Mouse (Mus musculus) R1 (cell line): ENCODE results near the gene Jak1.

Experiments used
- DNase-seq: peaks from one replicate; pipeline ENCODE4 v3.0.0-alpha.2; 2018; ENCODE audit warnings: low read depth, low spot score

Gene Jak1

DNA sequence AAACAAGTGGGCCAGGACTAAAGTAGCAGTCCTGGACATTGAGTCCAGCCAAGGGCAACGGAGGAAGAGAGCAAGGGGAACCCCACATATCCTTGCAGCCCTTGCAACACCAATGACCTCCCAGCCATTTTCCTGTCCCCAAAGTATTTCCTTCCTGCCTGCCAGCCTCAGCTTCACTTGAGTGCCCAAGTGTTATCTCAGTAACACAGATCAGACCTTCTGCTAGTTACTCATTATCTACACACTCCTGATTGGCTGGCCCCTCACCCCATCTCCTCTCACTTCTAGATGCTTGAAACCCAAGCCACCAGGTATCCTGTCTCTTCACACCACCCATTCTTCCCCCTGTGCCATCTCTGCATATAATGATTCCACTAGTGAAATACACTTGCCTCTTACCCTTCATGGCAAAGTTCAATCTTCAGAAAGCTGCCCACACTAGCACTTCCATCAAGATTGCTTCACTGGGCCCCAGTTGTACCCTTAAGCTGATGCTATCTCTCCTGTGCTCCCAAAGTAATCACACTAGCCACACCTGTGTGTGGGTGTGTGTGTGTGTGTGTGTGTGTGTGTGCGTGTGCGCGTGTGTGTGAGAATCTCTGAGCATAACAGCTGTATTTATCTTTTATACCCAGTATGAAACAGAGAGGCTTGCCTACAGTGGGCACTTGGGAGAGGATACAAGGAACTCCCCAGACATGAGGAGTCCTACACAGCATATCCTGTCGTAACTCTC, 72.7 kb downstream of the Jak1 start:
- no peak for DNase-seq

GRCm38 (mm10) chr4:101187381-101187780, 77.7 kb downstream of the Jak1 start:
- DNase-seq = no peak

GRCm38 (mm10) chr4:101186591-101186990, 78.5 kb downstream of the Jak1 start:
- no peak for DNase-seq

DNA sequence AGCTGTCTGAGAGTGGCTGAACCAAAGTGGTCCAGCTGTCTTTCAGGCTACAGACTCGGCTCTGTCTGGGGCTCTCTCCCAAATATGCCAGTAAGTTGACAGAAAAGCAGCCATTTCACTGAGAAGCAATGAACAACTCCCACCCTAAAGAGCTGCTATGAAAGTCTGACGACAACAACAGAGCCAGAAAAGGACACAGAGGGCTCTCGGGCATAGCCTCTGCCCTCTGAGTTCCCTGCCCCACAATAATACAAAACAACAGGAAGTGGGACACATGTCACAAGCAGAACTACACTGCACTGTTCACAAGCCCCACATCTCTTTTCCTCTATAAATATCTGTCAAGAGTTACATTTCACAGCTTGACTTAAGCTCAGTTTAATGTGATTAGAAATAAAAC, 79.9 kb downstream of the Jak1 start:
- DNase-seq = no peak

DNA sequence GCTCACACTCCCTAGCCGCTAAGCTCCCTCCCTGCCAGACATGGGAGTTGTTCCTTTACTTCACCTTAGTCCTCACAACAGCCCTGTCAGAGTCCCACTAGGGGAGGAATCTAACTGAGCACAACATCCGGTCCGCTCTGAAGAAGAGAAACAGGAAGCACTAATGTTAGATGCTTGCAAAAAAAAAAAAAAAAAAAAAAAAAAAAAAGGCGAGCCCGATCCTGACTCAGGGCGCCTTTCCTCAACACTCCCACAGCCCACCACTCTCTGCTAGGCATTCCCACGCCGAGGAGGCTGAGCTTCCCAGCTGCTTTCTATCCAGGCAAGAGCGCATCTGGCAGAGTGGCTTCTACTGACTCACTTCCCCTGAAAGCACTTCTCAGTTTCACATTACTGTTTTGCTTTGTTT, 82.5 kb downstream of the Jak1 start:
- peak; percentile 18 for DNase-seq

DNA sequence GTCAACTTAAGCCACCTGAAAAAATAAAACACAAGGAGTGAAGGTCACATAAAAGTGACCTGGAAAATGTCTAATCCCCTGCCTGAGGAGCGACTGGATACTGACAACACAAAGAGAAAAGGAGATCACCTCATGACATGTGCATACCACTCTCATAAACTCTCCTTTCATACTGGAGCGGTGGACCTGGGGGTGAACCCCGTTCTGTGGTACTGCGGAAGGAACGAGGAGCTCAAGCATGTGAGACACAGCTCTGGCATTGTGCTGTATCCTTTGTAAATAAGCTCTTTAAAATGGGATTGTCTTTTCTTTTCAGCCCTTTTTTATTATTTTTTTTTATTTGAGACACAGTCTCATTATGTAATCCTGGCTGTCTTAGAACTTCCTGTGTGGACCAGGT, 84.4 kb downstream of the Jak1 start:
- DNase-seq = no peak

- peak; percentile 20 for DNase-seq
These were observed 85.2 kb downstream of the Jak1 start for GRCm38 (mm10) chr4:101179836-101180235.

DNA sequence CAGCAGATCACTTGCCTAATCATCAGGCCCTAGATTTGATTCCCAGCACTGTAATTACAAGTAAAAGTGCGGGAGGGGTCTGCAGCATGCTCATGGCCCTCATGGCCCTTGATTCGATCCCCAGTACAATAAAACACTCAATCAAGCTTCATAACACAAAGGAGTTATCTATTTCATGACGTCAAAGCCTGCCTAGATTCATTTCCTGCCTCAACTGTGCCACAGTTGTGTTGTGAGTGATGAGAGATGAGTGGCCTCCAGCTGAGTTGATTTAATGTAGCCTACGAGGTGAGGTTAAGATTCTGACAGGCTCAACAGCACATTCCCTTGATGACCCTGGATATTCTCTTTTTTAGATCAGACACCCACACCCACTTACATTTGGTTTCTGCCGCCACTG, 86.0 kb downstream of the Jak1 start:
- no peak for DNase-seq

GRCm38 (mm10) chr4:101177796-101178195, 87.3 kb downstream of the Jak1 start:
- no peak for DNase-seq

DNA sequence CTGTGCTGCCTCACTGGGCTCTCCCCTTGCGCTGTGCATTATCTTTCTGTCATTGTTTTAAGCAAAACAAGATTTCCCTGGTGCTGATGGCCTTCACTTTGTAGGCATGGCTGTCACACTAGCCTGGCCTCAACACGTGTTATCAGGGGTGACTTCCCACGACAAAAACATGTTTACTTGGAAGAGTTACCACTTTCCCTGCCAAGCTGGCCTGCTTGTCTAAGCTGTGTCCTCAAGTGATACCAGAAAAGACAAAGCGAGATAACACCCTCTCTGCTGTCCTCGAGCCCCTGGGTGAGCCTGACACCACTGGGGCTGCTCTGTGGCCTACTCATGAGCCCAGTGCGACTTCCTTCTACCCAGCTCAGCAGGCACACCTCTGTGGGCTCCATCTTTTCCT, 89.0 kb downstream of the Jak1 start:
- DNase-seq = no peak

- DNase-seq = no peak
These were observed 90.0 kb downstream of the Jak1 start for GRCm38 (mm10) chr4:101174916-101175625.

DNA sequence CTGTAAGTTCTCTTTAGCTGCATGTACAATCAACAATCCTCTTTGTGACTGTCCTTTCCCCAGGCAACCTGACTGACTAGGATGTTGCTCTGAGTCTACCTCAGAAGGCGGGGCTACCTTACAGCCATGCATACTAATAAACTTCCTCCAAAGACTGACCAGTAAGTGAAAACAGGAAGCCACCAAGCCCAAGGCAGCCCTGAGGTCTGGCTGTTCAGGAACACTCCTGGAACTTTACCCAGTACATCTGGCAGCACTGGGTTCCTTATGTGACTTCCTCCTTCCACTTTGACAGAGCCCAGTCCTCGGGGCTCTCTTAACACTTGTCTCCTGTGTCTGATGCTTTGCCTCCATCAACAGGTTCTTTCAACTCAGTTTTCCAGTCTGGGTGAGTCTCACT, 92.3 kb downstream of the Jak1 start:
- no peak for DNase-seq

DNA sequence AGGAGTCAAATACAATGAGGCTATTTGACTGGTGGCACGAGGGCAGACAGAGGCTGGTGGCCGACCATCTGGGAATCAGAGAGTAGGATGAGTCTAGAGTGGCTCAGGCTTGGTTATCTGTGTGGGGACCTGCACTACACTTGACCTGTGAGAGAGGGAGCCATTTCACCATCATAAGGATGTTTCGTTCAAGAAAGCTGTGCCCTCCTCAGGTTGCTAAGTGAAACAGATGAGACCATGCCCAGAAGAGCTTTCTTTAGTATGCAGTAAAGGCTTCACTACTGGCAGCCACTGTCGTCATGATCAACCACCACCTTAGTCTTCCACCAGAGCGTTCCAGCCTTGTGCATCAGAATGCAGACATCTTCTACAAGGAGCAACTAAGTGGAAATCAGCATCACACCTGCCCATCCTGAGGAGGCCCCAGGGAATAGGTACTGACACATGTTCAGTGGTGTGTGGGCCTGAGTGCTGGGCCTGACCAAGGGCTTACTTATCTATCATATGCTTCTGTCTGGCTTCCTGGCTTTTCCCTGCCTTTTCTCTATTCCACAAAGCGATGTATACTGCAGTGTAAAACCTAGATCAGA, 96.8 kb downstream of the Jak1 start:
- DNase-seq = peak; percentile 45

DNA sequence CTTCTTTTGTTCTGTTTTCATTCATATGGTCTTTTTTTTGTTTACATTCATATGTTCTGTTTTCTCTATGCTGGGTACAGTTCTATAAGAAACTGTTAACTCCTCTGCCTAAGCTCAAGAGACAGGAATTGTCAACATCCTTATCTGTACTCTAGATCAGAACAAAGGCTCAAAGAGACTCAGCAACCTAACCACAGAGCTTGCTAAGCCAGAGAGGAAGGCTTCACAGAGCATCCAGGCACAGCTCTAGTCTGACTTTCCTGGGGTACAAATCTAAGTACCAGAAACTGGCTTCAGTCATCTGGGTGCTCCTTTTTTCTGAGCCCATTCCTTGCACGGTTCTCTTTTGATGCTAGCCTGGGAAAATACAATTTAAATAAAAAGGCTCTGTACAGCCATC, 97.3 kb downstream of the Jak1 start:
- DNase-seq = no peak

- no peak for DNase-seq
These were observed 99.3 kb downstream of the Jak1 start for GRCm38 (mm10) chr4:101165776-101166175.

DNA sequence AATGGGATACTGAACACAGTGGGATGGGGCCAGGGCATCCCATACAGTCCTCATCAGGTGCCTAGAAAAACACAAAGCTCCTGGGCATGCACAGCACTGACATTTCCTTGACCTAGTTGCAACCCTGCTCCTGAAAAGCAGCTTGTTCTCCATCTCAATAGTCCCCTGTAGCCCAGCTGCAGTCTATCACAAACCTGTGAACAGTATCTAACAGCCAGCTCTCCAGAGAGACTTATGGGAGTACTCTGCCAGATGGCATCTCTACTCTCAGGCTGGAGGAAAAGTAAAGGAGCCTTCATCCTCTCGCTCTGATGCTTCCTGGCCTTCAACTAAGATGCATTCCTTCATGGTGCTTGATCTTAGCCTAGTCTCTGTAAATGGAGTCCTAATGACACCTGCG, 100.4 kb downstream of the Jak1 start:
- no peak for DNase-seq

- DNase-seq = no peak
These were observed 100.9 kb downstream of the Jak1 start for GRCm38 (mm10) chr4:101164189-101164588.

- no peak for DNase-seq
These were observed 104.3 kb downstream of the Jak1 start for GRCm38 (mm10) chr4:101160821-101161220.

- no peak for DNase-seq
These were observed 105.8 kb downstream of the Jak1 start for GRCm38 (mm10) chr4:101159191-101159764.

- DNase-seq = no peak
These were observed 106.8 kb downstream of the Jak1 start for GRCm38 (mm10) chr4:101158282-101158681.

- DNase-seq = no peak
These were observed 107.6 kb downstream of the Jak1 start for GRCm38 (mm10) chr4:101157476-101157875.

- no peak for DNase-seq
These were observed 109.5 kb downstream of the Jak1 start for GRCm38 (mm10) chr4:101155541-101155940.
